Mouse (Mus musculus) right cerebral cortex, adult 2 months (tissue): ENCODE measurements around the gene C1ql2.

Source experiments
- DNase-seq, 2 experiments: peaks; one replicate each; pipeline ENCODE4 v3.0.0; 2021 to 2022; ENCODE audit warnings: low spot score in 2 of 2

C1ql2 gene

DNA sequence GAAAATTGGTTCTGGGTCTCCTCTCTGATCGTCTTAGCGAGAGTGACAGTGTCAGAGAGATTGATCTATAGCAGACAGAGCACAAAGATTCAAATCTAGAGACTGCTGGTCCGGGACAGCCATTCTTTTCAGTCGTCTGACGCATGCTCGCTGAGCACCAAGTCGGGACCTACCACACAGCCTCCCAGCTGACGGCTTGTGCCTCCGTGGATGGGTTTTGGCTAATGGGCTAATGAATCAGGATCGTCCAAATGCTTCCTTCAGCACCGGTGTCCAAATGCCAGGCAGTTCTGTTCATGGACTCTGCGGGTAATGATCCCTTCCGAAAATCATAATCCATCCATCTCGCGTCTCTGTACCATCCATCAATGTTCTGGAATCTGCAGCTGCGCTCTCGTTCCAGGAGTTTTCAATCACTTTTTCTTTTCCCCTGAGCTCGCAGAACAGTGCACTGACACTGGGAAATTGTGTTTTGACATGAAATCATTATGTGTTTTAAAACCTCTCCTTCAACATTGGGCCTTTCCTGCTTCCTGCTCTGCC, 44.7 kb downstream of the C1ql2 start:
- no peak for DNase-seq

DNA sequence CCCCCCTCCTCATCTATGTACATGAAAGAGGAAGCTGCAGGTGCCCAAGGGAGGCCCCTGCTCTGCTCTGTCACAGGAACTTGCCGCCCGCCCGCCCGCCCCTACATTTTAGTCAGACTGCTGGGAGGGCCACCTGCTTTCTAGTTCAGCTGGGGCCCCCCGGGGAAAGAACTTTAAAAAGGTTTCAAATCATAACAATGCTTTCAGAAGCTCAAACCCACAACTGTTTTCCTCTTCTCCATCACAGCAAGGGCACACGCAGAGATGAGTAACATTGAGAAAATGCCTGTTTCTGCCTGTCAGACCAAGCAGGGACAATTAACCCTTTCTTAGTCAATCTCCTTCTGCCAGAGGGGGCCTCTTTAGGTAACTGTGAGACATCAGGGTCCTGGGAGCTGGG, 49.4 kb downstream of the C1ql2 start:
- no peak for DNase-seq

DNA sequence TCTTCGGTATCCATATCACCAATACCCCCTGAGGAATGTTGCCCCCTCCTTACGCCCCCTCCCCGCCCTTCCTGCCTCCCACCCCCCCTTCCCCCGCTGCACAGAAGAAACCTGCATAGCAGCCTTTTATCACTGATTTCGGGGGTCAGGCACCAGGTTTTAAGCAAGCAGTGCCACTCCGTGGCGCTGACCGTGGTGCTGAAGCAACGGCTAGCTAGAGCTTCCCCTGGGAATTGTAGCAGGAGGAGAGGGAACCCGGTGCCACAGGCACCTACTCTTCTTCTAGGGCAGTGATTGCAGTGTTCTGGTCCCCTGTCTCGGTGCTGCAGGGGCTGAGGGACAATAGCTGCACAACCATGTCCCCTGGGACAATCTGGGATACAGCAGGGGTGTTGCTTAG, 50.0 kb downstream of the C1ql2 start:
- no peak for DNase-seq
